Mouse (Mus musculus) hindbrain, embryonic 15.5 days (tissue): ENCODE data around the gene Rbm19. TPM values are rescaled to one million over a fixed set of nuclear protein-coding genes. Genes with fewer than 3 reads are reported as not detected.

Experiments
- ATAC-seq: fragments of 200-750 bp; cut with Nextera tagmentation; 2 replicates; pipeline ENCODE4 v1.8.0; 2017; ENCODE audit warnings: low read depth, moderate number of reproducible peaks, moderate TSS enrichment; ENCODE audit not compliant: low FRiP score
- H3K27ac ChIP-seq: fragments of 300-500 bp; sonication (generic); replicated peaks from 2 replicates; pipeline ENCODE4 v1.5.1; 2015; ENCODE audit warnings: mild to moderate bottlenecking, inconsistent platforms
- H3K27me3 ChIP-seq: fragments of 300-500 bp; sonication (generic); 2 replicates; pipeline ENCODE4 v1.6.1; 2015; ENCODE audit warnings: control low read depth, inconsistent platforms
- H3K36me3 ChIP-seq: fragments of 300-500 bp; sonication (generic); 2 replicates; pipeline ENCODE4 v1.6.1; 2015; ENCODE audit warnings: control low read depth, inconsistent platforms
- H3K4me1 ChIP-seq: fragments of 300-500 bp; sonication (generic); replicated peaks from 2 replicates; pipeline ENCODE4 v1.6.1; 2015; ENCODE audit warnings: control low read depth, inconsistent platforms
- H3K4me2 ChIP-seq: fragments of 300-500 bp; sonication (generic); 2 replicates; pipeline ENCODE4 v1.6.1; 2015; ENCODE audit warnings: moderate library complexity, mild to moderate bottlenecking, inconsistent platforms
- H3K4me3 ChIP-seq: fragments of 300-500 bp; sonication (generic); 2 replicates; pipeline ENCODE4 v1.5.1; 2015; ENCODE audit warnings: mild to moderate bottlenecking, inconsistent platforms
- H3K9ac ChIP-seq: fragments of 300-500 bp; sonication (generic); 2 replicates; pipeline ENCODE4 v1.6.1; 2015; ENCODE audit warnings: inconsistent platforms
- H3K9me3 ChIP-seq: fragments of 300-500 bp; sonication (generic); 2 replicates; pipeline ENCODE4 v1.6.1; 2016; ENCODE audit warnings: control low read depth, inconsistent platforms
- WGBS: fragments of 180-500 bp; shearing (Covaris S2); methylation state at CpG from one replicate; pipeline ENCODE4 v1.1.7; 2015; 5-methylcytosine and 5-hydroxymethylcytosine counted together
- polyA plus RNA-seq: library from polyadenylated mRNA; unstranded; fragments of >200 nt; fragmentation: Nextera tagmentation; extraction: Ambion mirVana; gene quantifications from 2 replicates; pipeline ENCODE4 v1.2.1, GENCODE M21; 2015

Rbm19 gene
- polyA plus RNA-seq, 1 experiment from 2014 or later = 19.2 TPM

DNA sequence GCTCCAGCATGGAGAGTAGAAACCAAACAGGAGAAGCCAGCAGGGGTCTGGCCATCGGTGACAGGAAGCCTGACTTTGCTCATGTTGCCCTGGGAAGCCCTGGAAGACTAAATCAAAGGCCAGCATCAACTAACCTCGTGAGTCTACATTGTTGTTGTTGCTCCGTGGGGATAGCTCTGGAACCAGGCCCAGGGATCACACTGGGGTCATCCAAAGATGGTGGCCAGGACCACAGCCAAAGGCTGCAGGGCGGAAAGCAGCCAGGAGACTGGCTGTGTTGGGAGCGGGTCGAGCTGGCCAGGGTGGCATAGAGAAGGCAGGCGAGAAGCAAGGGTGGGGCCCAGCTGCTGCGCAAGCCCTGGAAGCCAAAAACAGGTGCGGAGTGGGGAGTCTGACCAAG lies 75.4 kb downstream of the Rbm19 start:
- WGBS = 66% methylated on average over 9 of the region's 9 CpGs
- peaks cover 78% of the 10 kb centered on the region for H3K4me1 ChIP-seq

DNA sequence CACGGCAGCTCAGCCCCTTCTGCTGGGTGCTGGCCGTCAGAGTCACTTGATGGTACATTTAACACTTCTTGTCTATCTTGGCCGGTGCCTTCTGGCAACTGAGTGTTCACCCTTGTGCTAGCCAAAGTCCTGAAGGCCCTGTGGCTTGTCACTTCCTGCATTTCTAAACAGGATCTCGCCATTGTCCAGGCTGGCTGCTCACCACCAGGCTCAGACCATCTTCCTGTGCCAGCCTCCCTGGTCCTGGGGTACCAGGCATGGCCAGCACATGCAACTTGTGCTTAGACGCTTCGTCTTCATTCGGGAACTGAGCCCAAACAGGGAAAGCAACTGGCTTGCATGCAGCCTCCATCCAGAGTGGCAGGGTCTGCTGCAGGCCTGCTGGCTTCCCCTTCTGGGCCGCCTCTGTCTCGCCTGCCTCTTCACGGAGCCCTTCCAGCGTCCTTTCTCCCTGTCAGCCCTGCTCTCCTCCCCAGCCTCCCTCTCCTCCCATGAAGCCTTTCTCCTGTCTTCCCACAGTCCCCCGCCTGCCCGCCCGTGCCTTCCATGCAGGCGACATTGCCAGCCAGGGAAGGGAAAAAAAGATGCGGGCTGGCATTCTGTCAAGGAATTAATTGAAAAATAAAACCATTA lies 78.2 kb downstream of the Rbm19 start:
- no peaks in the 10 kb centered on the region for H3K9me3 ChIP-seq
- no peak overlapping the region for H3K4me3 ChIP-seq
- peaks cover 85% of the 10 kb centered on the region for H3K4me1 ChIP-seq
- peak; percentile 57; the same call in 1 of the 2 replicates for ATAC-seq
- 31% methylated on average over 16 of the region's 16 CpGs for WGBS
- H3K27ac ChIP-seq = peak overlapping the region; percentile 85
- peak overlapping the region; percentile 24; the same call in 1 of the 2 replicates for H3K4me2 ChIP-seq
- H3K27me3 ChIP-seq = no peaks in the 10 kb centered on the region
- peak overlapping the region; percentile 32 for H3K9ac ChIP-seq
- H3K36me3 ChIP-seq = no peaks in the 10 kb centered on the region

More for the DNA sequence above, 75.4 kb downstream of the Rbm19 start:
- Histone ChIP-seq H3K27me3 (no peaks in the 10 kb centered on the region), H3K9me3 (no peaks in the 10 kb centered on the region), H3K4me2 (no peak overlapping the region), H3K4me3 (no peak overlapping the region), H3K27ac (no peak overlapping the region; the same call in 1 of the 2 replicates), H3K9ac (no peak overlapping the region), H3K36me3 (no peaks in the 10 kb centered on the region)
- no peak for ATAC-seq

DNA sequence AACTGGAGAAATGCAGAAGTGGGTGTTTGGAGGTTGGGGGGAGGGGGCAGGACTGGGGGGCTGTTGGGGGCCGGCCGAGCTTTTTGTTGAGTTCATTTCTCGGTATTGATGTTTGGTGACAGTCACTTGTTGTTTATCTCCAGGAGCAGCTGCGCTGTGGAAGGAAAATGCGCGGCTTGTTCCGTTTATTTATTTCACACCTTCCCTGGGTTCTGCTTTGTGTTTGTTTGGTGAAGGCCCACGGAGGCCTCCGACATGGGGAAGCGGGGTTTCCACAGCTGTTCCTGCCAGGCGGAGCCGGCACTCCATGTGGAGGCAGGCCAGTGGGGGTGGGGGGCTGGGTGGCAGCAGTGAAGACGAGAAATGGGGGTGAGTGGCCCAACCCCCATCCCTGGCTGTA lies 78.7 kb downstream of the Rbm19 start:
- peak overlapping the region; percentile 85 for H3K27ac ChIP-seq
- H3K4me2 ChIP-seq = peak overlapping the region; percentile 24; the same call in 1 of the 2 replicates
- H3K9ac ChIP-seq = peak overlapping the region; percentile 32
- 19% methylated on average over 13 of the region's 13 CpGs for WGBS
- peaks cover 80% of the 10 kb centered on the region for H3K4me1 ChIP-seq
- H3K36me3 ChIP-seq = no peaks in the 10 kb centered on the region
- no peak overlapping the region for H3K4me3 ChIP-seq
- H3K27me3 ChIP-seq = no peaks in the 10 kb centered on the region
- ATAC-seq = no peak
- no peaks in the 10 kb centered on the region for H3K9me3 ChIP-seq

DNA sequence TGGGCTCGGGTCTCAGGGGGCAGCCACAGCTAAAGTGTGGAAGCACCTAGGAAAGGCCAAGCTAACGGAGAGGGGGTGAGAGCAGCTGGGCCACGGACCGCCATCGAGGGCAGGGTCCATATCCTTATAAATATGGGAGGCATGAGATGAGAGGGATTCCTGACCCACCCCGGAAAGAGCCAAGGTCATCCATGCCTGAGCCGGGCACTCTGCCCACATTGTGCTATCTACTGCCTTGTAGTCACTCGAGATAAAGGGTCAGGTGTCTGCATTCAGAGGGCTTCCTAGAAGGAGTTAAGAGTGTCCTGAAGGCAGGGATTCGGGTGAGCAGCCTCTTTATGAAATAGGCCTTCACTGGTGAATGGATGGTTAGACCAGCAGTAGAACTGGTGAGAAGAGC lies 80.6 kb downstream of the Rbm19 start:
- Histone ChIP-seq H3K4me3 (no peak overlapping the region), H3K9ac (no peak overlapping the region), H3K36me3 (no peaks in the 10 kb centered on the region), H3K4me2 (no peak overlapping the region), H3K4me1 (peaks cover 62% of the 10 kb centered on the region), H3K27me3 (no peaks in the 10 kb centered on the region), H3K27ac (peak overlapping the region; percentile 85; the same call in 1 of the 2 replicates), H3K9me3 (no peaks in the 10 kb centered on the region)
- ATAC-seq = no peak
- WGBS = 86% methylated on average over 9 of the region's 9 CpGs

DNA sequence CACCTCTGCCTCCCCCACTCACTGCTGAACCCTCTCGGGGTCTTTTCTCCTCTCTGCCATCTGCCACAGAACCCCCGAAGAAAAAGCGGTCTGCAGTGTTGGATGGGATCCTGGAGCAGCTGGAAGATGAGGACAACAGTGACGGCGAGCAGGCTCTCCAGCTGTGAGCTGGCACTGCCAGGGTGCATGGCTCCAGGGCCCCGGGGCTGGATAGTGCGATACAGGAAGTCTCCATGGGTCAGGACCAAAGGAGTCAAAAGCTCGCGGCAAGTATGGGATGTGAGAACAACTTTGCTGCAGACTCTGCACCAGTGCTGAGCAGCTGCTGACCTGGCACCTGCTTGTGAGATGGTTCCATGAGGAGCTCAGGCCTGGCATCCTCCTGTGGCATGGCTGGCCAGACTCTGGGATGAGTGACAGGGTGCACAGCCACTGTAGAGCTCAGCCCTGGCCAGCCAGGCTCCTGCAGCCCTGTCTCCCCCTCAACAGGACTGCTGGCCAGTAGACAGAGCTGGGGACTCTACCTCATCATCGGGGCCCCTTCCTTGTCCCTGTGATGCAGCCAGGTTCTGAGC lies 81.6 kb downstream of the Rbm19 start:
- Histone ChIP-seq H3K36me3 (no peaks in the 10 kb centered on the region), H3K9me3 (no peaks in the 10 kb centered on the region), H3K4me2 (no peak overlapping the region), H3K9ac (no peak overlapping the region), H3K27ac (peak overlapping the region; percentile 59), H3K4me1 (peaks cover 52% of the 10 kb centered on the region), H3K27me3 (no peaks in the 10 kb centered on the region), H3K4me3 (no peak overlapping the region)
- 55% methylated on average over 10 of the region's 10 CpGs for WGBS
- ATAC-seq = 0 out of 2 replicates have a peak, but pooled peaks have one; percentile 12

DNA sequence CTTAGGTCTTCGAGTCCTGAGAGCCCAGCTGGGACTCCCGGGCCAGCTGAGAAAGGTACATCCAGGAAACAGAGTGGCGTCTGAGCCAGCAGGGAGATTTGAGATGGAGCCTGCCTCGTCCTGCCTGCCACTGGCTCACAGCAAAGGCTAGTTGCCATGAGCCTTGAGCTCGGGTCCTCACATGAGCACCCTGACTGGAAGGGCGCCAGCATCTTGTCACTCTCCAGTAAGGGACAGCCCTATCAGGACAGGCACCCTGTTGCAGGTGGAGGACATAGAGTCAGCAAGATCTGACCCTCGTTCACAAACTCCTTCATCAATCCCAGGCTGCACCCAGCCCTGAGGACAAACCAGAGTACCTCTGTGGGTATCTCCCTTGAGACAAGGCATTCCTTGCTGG lies 83.6 kb downstream of the Rbm19 start:
- Histone ChIP-seq H3K4me2 (no peak overlapping the region), H3K4me3 (no peak overlapping the region), H3K27ac (0 out of 2 replicates have a peak overlapping the region, but pooled peaks have one; percentile 15), H3K4me1 (peaks cover 32% of the 10 kb centered on the region), H3K36me3 (no peaks in the 10 kb centered on the region), H3K9me3 (no peaks in the 10 kb centered on the region), H3K9ac (no peak overlapping the region), H3K27me3 (no peaks in the 10 kb centered on the region)
- no peak for ATAC-seq
- 92% methylated on average over 7 of the region's 7 CpGs for WGBS

DNA sequence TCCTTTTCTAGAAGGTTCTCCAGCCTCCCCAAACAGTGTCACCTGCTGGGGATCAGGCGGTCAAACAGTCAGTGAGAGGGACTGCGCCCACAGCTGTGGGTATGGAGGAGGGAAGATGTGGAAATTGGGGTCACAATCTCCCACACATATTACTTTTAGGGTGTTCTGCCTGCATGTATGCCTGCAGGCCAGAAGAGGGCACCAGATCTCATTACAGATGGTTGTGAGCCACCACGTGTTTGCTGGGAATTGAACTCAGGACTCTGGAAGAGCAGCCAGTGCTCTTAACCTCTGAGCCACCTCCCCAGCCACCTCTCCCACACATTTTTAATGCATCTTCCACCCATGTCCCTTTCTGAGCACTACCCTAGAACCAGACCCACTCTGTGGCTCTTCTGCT lies 88.1 kb downstream of the Rbm19 start:
- H3K4me3 ChIP-seq = no peak overlapping the region

DNA sequence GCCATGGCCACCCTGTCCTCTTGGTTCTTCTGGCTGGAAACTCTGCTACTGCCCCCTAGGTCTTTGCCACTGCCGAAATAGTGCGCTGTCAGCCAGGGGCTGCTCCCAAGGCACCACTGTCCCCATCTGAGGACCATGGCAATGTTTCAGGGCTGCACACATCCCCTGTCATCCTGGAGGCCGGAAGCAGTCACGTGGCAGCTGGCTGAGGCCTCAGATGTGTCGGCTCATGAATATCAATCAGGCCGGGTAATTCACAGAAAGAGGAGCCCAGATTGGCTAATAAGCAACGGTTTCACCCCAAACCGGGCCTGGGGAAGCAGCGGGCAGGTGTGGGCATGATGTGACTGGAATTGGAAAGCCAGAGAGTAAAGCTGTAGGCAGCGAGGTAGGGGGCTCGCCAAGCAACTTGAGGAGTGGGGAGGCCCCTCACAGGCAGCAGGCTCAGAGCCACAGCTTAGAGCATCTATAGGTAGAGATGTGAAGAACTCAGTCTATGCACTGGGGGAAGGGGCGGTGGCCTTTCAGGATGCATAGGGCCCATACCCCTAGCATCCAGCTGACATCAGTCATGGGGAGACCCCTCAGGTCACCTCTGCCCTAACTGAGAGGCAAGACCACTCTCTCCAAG lies 90.2 kb downstream of the Rbm19 start:
- 28% methylated on average over 12 of the region's 12 CpGs for WGBS

More for the DNA sequence above, 88.1 kb downstream of the Rbm19 start:
- H3K9me3 ChIP-seq = no peaks in the 10 kb centered on the region
- no peaks in the 10 kb centered on the region for H3K27me3 ChIP-seq
- H3K27ac ChIP-seq = no peak overlapping the region
- H3K4me1 ChIP-seq = peaks cover 35% of the 10 kb centered on the region
- H3K4me2 ChIP-seq = no peak overlapping the region
- 76% methylated on average over 3 of the region's 3 CpGs for WGBS
- H3K9ac ChIP-seq = no peak overlapping the region
- no peak for ATAC-seq
- H3K36me3 ChIP-seq = no peaks in the 10 kb centered on the region

GRCm38 (mm10) chr5:120207492-120207891 lies 91.2 kb downstream of the Rbm19 start:
- Histone ChIP-seq H3K9ac (no peak overlapping the region), H3K27me3 (no peaks in the 10 kb centered on the region), H3K4me1 (peaks cover 52% of the 10 kb centered on the region), H3K27ac (no peak overlapping the region), H3K9me3 (no peaks in the 10 kb centered on the region), H3K4me2 (no peak overlapping the region), H3K4me3 (no peak overlapping the region), H3K36me3 (no peaks in the 10 kb centered on the region)
- no peak for ATAC-seq
- 79% methylated on average over 4 of the region's 4 CpGs for WGBS

More for the DNA sequence above, 90.2 kb downstream of the Rbm19 start:
- Histone ChIP-seq H3K4me2 (no peak overlapping the region), H3K27me3 (no peaks in the 10 kb centered on the region), H3K9me3 (no peaks in the 10 kb centered on the region), H3K36me3 (no peaks in the 10 kb centered on the region), H3K27ac (peak overlapping the region; percentile 65), H3K4me3 (no peak overlapping the region), H3K4me1 (peaks cover 48% of the 10 kb centered on the region), H3K9ac (peak overlapping the region; percentile 12; the same call in 1 of the 2 replicates)
- ATAC-seq = 0 out of 2 replicates have a peak, but pooled peaks have one; percentile 36

- Histone ChIP-seq H3K4me3 (no peak overlapping the region), H3K36me3 (no peaks in the 10 kb centered on the region), H3K27ac (peak overlapping the region; percentile 59), H3K9ac (no peak overlapping the region), H3K4me2 (peak overlapping the region; percentile 44), H3K9me3 (no peaks in the 10 kb centered on the region), H3K27me3 (no peaks in the 10 kb centered on the region), H3K4me1 (peaks cover 53% of the 10 kb centered on the region)
- 0 out of 2 replicates have a peak, but pooled peaks have one; percentile 21 for ATAC-seq
- WGBS = 4% methylated on average over 11 of the region's 11 CpGs
These were observed 94.4 kb downstream of the Rbm19 start for GRCm38 (mm10) chr5:120210668-120211067.

GRCm38 (mm10) chr5:120211182-120211581 lies 94.9 kb downstream of the Rbm19 start:
- 7% methylated on average over 17 of the region's 17 CpGs for WGBS
- no peak for ATAC-seq
- Histone ChIP-seq H3K4me2 (peak overlapping the region; percentile 44), H3K27ac (peak overlapping the region; percentile 59; the same call in 1 of the 2 replicates), H3K4me1 (peaks cover 48% of the 10 kb centered on the region), H3K27me3 (no peaks in the 10 kb centered on the region), H3K9me3 (no peaks in the 10 kb centered on the region), H3K4me3 (no peak overlapping the region), H3K36me3 (no peaks in the 10 kb centered on the region), H3K9ac (no peak overlapping the region)

DNA sequence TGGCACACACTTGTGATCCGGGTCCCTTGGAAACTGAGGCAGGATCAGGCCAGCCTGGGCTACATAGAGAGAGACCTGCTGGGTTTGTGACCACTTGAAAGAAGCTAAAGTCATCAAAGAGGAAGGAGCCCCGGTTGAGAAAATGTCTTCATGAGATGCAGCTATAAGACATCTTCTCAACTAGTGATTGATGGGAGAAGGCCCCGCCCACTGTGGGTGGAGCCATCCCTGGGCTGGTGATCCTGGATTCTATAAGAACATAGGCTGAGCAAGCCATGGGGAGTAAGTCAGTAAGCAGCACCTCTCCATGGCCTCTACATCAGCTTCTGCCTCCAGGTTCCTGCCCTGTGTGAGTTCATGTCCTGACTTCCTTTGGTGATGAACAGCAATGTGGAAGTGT lies 98.2 kb downstream of the Rbm19 start:
- ATAC-seq = no peak
- no peaks in the 10 kb centered on the region for H3K27me3 ChIP-seq
- no peak overlapping the region for H3K27ac ChIP-seq
- H3K36me3 ChIP-seq = no peaks in the 10 kb centered on the region
- H3K9me3 ChIP-seq = no peaks in the 10 kb centered on the region
- peaks cover 29% of the 10 kb centered on the region for H3K4me1 ChIP-seq
- H3K4me3 ChIP-seq = no peak overlapping the region
- H3K9ac ChIP-seq = no peak overlapping the region
- no peak overlapping the region for H3K4me2 ChIP-seq
- WGBS = 74% methylated on average over 3 of the region's 3 CpGs
